Mouse (Mus musculus) cortical plate, adult 2 months (tissue): ENCODE results near the gene Dbn1.

Source experiments
- CTCF ChIP-seq: fragments of 200-500 bp; IDR thresholded peaks from 2 replicates; pipeline ENCODE4 v1.5.1; 2011; ENCODE audit warnings: mild to moderate bottlenecking, control low read depth, low read length; ENCODE audit not compliant: insufficient read depth; ENCODE audit errors: extremely low read depth
- POLR2A ChIP-seq: fragments of 200-500 bp; IDR thresholded peaks from 2 replicates; pipeline ENCODE4 v1.6.1; 2011; ENCODE audit warnings: mild to moderate bottlenecking, low read length, control low read depth; ENCODE audit not compliant: insufficient read depth; ENCODE audit errors: extremely low read depth

GRCm38 (mm10) chr13:55443799-55444285 lies 44.1 kb downstream of the Dbn1 start:
- TF ChIP-seq CTCF (no peak), POLR2A (no peak)
